Comparison of ENCODE assay signal across 8 mouse cellular contexts in the genomic region with DNA sequence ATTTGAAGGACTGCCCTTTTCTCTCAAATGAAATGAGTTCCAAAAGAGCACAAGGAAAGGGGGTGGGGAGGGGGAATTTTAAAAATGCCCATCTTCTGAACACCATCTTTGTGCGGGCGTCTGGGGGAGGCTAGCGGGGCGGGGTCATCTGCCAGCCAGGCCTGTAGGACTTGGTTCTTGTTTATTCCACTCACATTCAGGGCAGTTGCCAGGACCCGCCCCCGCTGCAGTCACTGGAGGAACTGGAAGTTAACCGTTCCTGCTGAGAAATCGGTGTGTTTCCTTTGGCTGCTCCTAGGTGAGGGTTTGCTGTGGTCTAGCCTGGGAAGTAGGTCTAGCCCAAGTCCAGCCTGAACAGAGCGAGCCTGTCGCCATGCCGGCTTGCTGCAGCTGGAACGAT. TPM values are rescaled to one million over a fixed set of nuclear protein-coding genes. Genes with fewer than 3 reads are reported as not detected.
DNase-seq lines count a peak whose midpoint lies in the region; ATAC-seq and TF ChIP-seq lines count a peak whose summit lies in the region.

Gene P2rx7, plus strand, starts transcription at position 211 of the 400 bp plus-strand sequence.

- TF ChIP-seq CTCF in gastrocnemius, adult 2 months (IDR thresholded peaks at IDR 0.05), result no peak

- no peaks in the 10 kb centered on the region for H3K36me3 ChIP-seq in hindbrain, embryonic 16.5 days (ENCODE audit: control insufficient read depth, insufficient read depth, low read length)

- peak within 1 kb of the TSS; percentile 81 for H3K27ac ChIP-seq in gastrocnemius, adult 2 months
- H3K27ac ChIP-seq in hindbrain, embryonic 16.5 days (ENCODE audit: low read depth, low read length), result peak within 1 kb of the TSS; percentile 59

- no peaks in the 10 kb centered on the region for H3K27me3 ChIP-seq in hindbrain, embryonic 16.5 days (replicated peaks; ENCODE audit: control insufficient read depth, insufficient read depth, low read length)

- ATAC-seq in hindbrain, embryonic 16.5 days, result 0 out of 2 replicates have a peak, but pooled peaks have one; percentile 71

- 59% methylated on average over 12 of the region's 12 CpGs for WGBS in hindbrain, embryonic 16.5 days

- intact Hi-C loops in gastrocnemius, adult 2 months (cut with DNase I), result no loop called here

- H3K4me2 ChIP-seq in hindbrain, embryonic 16.5 days (ENCODE audit: low read length), result peak within 1 kb of the TSS; percentile 34

- H3K4me1 ChIP-seq in hindbrain, embryonic 16.5 days (ENCODE audit: control insufficient read depth, insufficient read depth, low read depth, low read length), result no peaks in the 10 kb centered on the region

- H3K9ac ChIP-seq in hindbrain, embryonic 16.5 days (ENCODE audit: low read depth, low read length), result peak within 1 kb of the TSS; percentile 47

- H3K9me3 ChIP-seq in hindbrain, embryonic 16.5 days (ENCODE audit: control insufficient read depth, low read length), result no peaks in the 10 kb centered on the region

- peak; percentile 52 for DNase-seq in cerebellum, adult 11-12 months
- DNase-seq in cerebellum, adult 11 months, result no peak
- peak; percentile 49 for DNase-seq in MN1 (ENCODE audit: low spot score)
- DNase-seq in gastrocnemius, adult 2 months, result peak; percentile 76
- peak; percentile 50 for DNase-seq in liver
- peak; percentile 64 to 69 for DNase-seq in monocyte, adult 2 months (ENCODE audit: low read depth in 1 of 2, low spot score in 2 of 2)
- peak; percentile 69 for DNase-seq in testis, postnatal 14 days (ENCODE audit: low spot score)

- peak within 1 kb of the TSS; percentile 65 for H3K4me3 ChIP-seq in gastrocnemius, adult 2 months
- H3K4me3 ChIP-seq in hindbrain, embryonic 16.5 days (ENCODE audit: low read length), result peak within 1 kb of the TSS; percentile 24

RNA-seq across cellular contexts. Expression of gene P2rx7, which starts in this region (rescaled TPM):
- total RNA-seq in gastrocnemius, adult 2 months (2021), result 1 to 10 TPM; 1.8 TPM
- polyA plus RNA-seq in hindbrain, embryonic 16.5 days (2015; fragmentation: Nextera tagmentation; extraction: Ambion mirVana), result 4.8 and 6.1 TPM in 2 replicates
